Mouse (Mus musculus): ENCODE measurements around the gene Cd300lf. TPM values are rescaled to one million over a fixed set of nuclear protein-coding genes. Genes with fewer than 3 reads are reported as not detected.

Cd300lf gene
- polyA plus RNA-seq, 1 experiment, result 0.72 TPM

DNA sequence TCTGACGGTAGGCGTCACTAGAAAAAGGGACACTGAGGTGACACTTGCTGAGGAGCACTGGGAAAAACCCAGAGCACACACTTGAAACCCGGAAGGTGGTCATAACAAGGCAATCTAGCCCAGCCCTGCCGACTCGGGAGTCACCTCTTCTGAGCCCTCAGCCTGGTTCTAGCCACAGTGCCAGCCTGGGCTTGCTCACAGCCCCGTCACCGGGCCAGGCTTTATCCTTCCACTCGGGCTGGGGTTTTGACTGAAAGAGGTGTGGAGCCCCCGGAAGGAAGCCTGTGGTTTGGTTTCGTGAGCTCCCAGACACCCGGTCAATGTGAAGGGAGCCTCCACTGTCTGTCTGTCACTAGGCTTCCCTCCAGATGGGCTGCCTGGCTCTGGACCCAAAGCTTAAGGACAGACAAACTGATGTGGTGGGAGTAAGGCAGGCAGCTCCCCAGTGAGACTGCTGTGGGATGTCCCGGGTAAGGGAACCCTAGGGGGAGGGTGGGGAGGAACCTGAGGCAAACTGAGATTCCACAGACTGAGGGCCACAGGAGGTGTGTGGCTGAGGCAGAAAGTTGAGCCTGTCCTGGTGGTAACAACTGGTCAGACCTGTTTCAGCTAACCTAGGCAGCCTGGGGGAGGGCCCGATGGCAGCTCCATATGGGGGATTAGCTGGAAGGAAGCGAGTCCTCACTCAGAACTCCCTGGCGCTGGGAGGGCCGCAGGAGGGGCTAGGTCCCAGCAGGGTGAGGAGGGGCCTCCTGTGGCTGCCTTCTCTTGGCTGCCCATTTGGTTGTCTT is 40.0 kb upstream of the Cd300lf start:
- no peak overlapping the region for H3K27ac ChIP-seq (ENCODE audit: insufficient read depth, low read length)
- no peaks in the 10 kb centered on the region for H3K27me3 ChIP-seq (ENCODE audit: control insufficient read depth, insufficient read depth, low read length)
- no peak overlapping the region for H3K4me3 ChIP-seq (replicated peaks; ENCODE audit: insufficient read depth, low read depth, low read length)
- no peak for DNase-seq
- H3K4me1 ChIP-seq (ENCODE audit: control insufficient read depth, insufficient read depth, low read length), result peaks cover 23% of the 10 kb centered on the region
- no peak for TF ChIP-seq POLR2A (IDR thresholded peaks at IDR 0.05; ENCODE audit: borderline replicate concordance, insufficient read depth, low read length)
- TF ChIP-seq CTCF (IDR thresholded peaks at IDR 0.05; ENCODE audit: borderline replicate concordance, insufficient read depth, low read depth, low read length), result no peak
- WGBS, result 44% methylated on average over 16 of the region's 16 CpGs

- Histone ChIP-seq H3K27me3 (ENCODE audit: control insufficient read depth, insufficient read depth, low read length) (no peaks in the 10 kb centered on the region), H3K27ac (ENCODE audit: insufficient read depth, low read length) (no peak overlapping the region), H3K4me3 (replicated peaks; ENCODE audit: insufficient read depth, low read depth, low read length) (no peak overlapping the region), H3K4me1 (ENCODE audit: control insufficient read depth, insufficient read depth, low read length) (peaks cover 23% of the 10 kb centered on the region)
- no peak for TF ChIP-seq CTCF (IDR thresholded peaks at IDR 0.05; ENCODE audit: borderline replicate concordance, insufficient read depth, low read depth, low read length)
- TF ChIP-seq POLR2A (IDR thresholded peaks at IDR 0.05; ENCODE audit: borderline replicate concordance, insufficient read depth, low read length), result no peak
- 63% methylated on average over 4 of the region's 4 CpGs for WGBS
- no peak for DNase-seq
Observed at GRCm38 (mm10) chr11:115172825-115173287, 39.1 kb upstream of the Cd300lf start.

- 17% methylated on average over 8 of the region's 8 CpGs for WGBS
- peak; percentile 73 to 78 for DNase-seq
- H3K27me3 ChIP-seq (ENCODE audit: control insufficient read depth, insufficient read depth, low read length), result no peaks in the 10 kb centered on the region
- no peak for TF ChIP-seq CTCF (IDR thresholded peaks at IDR 0.05; ENCODE audit: borderline replicate concordance, insufficient read depth, low read depth, low read length)
- TF ChIP-seq POLR2A (IDR thresholded peaks at IDR 0.05; ENCODE audit: borderline replicate concordance, insufficient read depth, low read length), result no peak
- H3K4me3 ChIP-seq (replicated peaks; ENCODE audit: insufficient read depth, low read depth, low read length), result no peak overlapping the region
- H3K4me1 ChIP-seq (ENCODE audit: control insufficient read depth, insufficient read depth, low read length), result peaks cover 24% of the 10 kb centered on the region
- H3K27ac ChIP-seq (ENCODE audit: insufficient read depth, low read length), result no peak overlapping the region
Observed at GRCm38 (mm10) chr11:115171125-115171524, 37.3 kb upstream of the Cd300lf start.

DNA sequence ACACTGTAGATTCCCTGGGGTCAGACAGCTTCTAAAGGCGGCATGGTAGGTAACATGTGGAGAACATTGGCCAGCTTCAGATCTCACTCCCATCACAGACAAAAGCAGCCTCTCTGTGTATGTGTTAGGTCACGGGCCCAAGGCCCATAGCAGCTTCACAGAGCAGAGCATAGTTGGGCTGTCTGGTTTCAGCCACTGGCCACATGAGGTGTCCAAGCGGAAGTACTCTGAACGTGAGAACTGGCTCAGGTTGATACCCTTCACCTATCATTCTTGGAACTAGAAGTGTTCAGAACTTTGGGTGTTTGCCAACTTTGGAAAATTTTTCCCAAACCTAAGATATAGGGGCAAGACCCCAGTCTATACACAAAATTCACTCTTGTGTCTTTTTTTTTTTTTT is 35.6 kb upstream of the Cd300lf start:
- no peak for TF ChIP-seq POLR2A (IDR thresholded peaks at IDR 0.05; ENCODE audit: borderline replicate concordance, insufficient read depth, low read length)
- no peak for TF ChIP-seq CTCF (IDR thresholded peaks at IDR 0.05; ENCODE audit: borderline replicate concordance, insufficient read depth, low read depth, low read length)
- no peak overlapping the region for H3K27ac ChIP-seq (ENCODE audit: insufficient read depth, low read length)
- H3K4me3 ChIP-seq (replicated peaks; ENCODE audit: insufficient read depth, low read depth, low read length), result no peak overlapping the region
- no peaks in the 10 kb centered on the region for H3K27me3 ChIP-seq (ENCODE audit: control insufficient read depth, insufficient read depth, low read length)
- 79% methylated on average over 4 of the region's 4 CpGs for WGBS
- H3K4me1 ChIP-seq (ENCODE audit: control insufficient read depth, insufficient read depth, low read length), result peaks cover 21% of the 10 kb centered on the region
- DNase-seq, result peak in 1 of 2 experiments; percentile 12

DNA sequence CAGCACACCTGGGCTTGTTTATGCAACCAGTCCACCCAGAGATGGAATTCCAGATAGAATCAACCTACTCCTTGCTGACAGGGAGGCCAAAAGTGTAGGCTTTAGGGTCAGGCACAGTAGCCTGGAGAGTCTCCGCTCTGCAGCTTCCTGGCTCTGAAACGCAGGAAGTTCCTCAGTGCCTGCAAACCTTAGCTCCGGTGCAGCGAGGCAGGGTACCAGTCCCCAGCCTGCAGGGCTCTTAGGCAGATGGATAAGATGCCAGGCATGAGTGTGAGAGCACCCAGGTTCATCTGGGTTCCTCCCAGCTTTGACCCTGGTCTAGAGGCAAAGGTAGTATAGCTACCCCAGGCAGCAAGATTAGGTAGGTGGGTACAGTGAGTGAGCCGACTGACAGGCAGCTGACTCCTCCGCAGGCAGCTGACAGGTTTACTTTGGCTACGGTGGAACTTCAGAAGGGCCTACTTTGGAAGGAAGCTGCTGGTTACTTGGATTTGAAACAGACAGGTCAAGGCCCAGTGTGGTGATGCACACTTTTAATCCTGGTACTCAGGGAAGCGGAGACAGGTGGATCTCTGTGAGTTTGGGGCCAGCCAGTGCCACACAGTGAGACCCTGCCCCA is 33.9 kb upstream of the Cd300lf start:
- WGBS, result 76% methylated on average over 8 of the region's 8 CpGs
- Histone ChIP-seq H3K27me3 (ENCODE audit: control insufficient read depth, insufficient read depth, low read length) (no peaks in the 10 kb centered on the region), H3K4me1 (ENCODE audit: control insufficient read depth, insufficient read depth, low read length) (peaks cover 12% of the 10 kb centered on the region), H3K27ac (ENCODE audit: insufficient read depth, low read length) (no peak overlapping the region), H3K4me3 (replicated peaks; ENCODE audit: insufficient read depth, low read depth, low read length) (no peak overlapping the region)
- TF ChIP-seq CTCF (IDR thresholded peaks at IDR 0.05; ENCODE audit: borderline replicate concordance, insufficient read depth, low read depth, low read length), result no peak
- TF ChIP-seq POLR2A (IDR thresholded peaks at IDR 0.05; ENCODE audit: borderline replicate concordance, insufficient read depth, low read length), result no peak
- DNase-seq, result peak in 1 of 2 experiments; percentile 14

DNA sequence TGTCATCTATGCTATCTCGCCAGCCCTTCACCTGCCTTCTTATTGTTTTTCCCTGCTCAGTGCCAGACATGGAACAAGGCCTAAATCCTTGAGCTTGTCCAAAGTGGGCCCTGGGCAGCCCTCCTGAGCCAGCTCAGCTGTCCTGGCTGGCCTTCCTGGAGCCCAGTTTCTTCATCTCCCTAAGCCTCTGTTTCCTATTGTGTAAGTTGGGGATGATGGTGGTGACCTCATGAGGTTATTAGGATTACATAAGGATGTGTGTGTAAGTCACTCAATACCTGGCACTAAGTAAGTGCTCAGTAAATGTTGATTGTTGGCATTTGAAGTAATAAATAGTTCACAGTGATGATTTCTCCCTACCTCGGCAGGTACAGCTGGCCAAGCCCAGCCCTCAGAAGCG is 33.0 kb upstream of the Cd300lf start:
- peak in 1 of 2 experiments; percentile 10 for DNase-seq
- no peak overlapping the region for H3K27ac ChIP-seq (ENCODE audit: insufficient read depth, low read length)
- whole genome bisulfite sequencing, result 71% methylated on average over 3 of the region's 3 CpGs
- H3K4me3 ChIP-seq (replicated peaks; ENCODE audit: insufficient read depth, low read depth, low read length), result no peak overlapping the region
- H3K4me1 ChIP-seq (ENCODE audit: control insufficient read depth, insufficient read depth, low read length), result peaks cover 9% of the 10 kb centered on the region; the same call in 1 of the 2 replicates
- no peaks in the 10 kb centered on the region for H3K27me3 ChIP-seq (ENCODE audit: control insufficient read depth, insufficient read depth, low read length)
- no peak for TF ChIP-seq CTCF (IDR thresholded peaks at IDR 0.05; ENCODE audit: borderline replicate concordance, insufficient read depth, low read depth, low read length)
- no peak for TF ChIP-seq POLR2A (IDR thresholded peaks at IDR 0.05; ENCODE audit: borderline replicate concordance, insufficient read depth, low read length)

DNA sequence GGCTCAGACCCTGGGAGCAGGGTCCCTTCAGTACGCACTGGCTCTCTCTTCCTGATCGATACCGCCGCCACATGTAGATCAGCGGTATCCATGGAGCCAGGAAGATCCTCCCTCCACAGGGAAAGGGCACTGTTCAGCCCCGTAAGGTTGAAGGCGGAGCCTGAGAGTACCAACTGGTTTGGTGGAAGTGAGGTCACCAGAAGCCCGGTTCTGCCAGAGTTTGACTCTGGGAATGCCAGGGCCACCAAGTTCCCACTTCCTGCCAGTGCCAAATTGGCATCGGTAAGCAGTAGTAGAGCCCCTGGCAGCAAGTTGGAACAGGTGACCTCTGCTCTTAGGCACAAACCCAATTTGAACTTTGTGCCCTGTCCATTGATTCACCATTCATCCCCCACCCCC is 31.2 kb upstream of the Cd300lf start:
- no peaks in the 10 kb centered on the region for H3K27me3 ChIP-seq (ENCODE audit: control insufficient read depth, insufficient read depth, low read length)
- peak overlapping the region; percentile 46 for H3K27ac ChIP-seq (ENCODE audit: insufficient read depth, low read length)
- 4% methylated on average over 9 of the region's 9 CpGs for WGBS
- TF ChIP-seq POLR2A (IDR thresholded peaks at IDR 0.05; ENCODE audit: borderline replicate concordance, insufficient read depth, low read length) (peak; percentile 37; the same call in 1 of the 2 replicates), CTCF (IDR thresholded peaks at IDR 0.05; ENCODE audit: borderline replicate concordance, insufficient read depth, low read depth, low read length) (no peak)
- peaks cover 5% of the 10 kb centered on the region; the same call in 1 of the 2 replicates for H3K4me1 ChIP-seq (ENCODE audit: control insufficient read depth, insufficient read depth, low read length)
- peak overlapping the region; percentile 83 for H3K4me3 ChIP-seq (replicated peaks; ENCODE audit: insufficient read depth, low read depth, low read length)
- DNase-seq, result peak; percentile 73 to 81

All from cerebellum, adult 2 months (tissue).